Mouse (Mus musculus): ENCODE data around the gene Lmod2.

The Lmod2 gene

DNA sequence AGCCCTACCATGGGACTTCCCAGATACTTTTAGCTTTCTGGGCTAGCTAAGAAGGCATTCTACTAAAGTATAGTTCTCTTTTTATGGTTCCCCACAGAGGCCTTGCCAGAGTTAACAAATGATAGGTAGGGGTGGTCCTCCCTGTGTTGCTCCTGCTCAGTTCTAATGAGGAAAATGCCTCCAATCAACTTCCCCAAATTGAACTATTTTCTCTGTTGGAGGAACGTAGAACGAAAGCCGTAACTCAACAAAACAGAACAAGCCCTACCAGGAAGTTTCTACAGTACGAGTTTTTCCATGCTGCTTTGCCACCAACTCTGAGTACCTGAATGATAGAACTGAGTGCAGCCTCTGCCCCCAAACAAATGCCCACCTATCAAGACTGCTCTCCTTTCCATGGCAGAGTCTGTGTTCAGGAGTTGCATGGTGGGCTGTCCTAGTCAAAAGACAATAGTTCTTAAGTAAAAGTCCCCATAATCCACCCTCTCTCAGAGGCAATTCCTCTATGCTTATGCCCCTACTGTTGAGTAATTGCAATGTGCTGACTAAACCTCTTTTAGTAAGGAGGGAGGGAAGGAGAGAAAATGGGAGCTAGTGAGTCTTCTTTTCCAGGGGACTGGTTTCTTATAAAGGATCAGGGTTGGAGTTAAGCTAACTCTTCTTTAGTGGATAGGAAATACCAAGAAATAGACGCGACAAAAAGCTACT, 47.9 kb downstream of the Lmod2 start:
- no peak for DNase-seq

DNA sequence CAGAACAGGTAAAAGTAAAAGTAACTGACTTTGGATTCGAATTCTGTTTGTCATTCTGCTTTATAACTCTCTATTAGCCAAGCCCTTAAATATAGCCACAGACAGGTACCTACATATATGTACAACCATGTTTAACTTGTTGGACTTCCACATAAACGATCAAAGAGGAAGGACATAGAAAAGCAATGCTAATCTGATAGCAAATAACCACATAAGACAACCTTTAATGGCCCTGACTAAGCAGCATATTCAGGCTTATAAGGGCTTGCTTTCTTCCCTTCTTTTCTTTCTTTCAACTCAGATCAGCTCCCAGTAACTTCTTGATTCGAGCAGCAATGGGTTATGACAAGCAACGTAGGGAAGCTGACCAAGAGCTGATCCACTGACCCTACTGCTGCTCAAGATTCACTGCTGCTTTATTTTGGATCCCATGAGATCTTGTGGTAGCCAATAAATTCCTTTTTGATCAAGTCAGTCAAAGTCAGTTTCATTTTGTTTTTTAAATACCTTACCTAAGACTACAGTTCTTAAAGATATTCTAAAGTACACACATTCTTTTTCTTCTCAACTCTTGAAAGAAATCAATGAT, 49.6 kb downstream of the Lmod2 start:
- no peak for DNase-seq

DNA sequence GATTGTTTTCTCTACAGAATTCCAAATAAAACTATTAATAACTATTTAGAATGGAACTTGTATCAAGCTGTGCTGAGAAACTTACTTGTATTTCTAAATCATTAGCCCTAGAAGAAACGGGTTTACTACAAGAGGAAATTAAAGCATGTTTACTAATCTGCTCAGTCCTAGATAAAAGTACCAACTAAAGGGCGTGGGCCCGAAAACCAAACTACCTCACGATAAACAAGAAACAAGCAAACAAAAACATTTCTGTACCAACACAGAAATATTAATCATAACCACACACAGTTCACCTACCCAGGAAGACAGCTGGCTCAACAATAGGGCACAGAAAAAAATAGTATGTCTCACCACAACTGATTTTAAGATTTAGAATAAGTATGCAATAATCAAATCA, 50.8 kb downstream of the Lmod2 start:
- DNase-seq = no peak

- no peak for DNase-seq
Observed at GRCm38 (mm10) chr6:24650719-24651118, 53.2 kb downstream of the Lmod2 start.

DNA sequence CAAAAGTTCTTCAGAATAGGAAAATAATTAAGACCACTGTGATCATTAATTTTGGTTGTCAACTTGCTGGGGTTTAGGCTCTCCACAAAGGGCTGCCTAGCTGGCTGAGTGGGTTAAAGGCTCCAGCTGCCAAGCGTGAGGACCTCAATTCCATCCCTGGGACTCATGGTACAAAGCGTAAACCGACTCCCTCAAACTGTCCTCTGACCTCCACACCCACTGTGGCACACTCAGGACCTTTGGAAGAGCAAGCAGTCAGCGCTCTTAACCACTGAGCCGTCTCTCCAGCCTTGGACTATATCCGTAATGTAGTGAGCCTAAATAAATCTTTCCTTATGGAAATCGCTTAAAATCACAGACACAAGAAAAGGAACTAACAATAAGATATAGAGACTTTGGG, 54.0 kb downstream of the Lmod2 start:
- no peak for DNase-seq

All from lung, postnatal 10 days (tissue).